Mouse (Mus musculus) thymus, postnatal 14 days (tissue): Measurements from ENCODE around the gene Pyroxd1.

Experiments
- DNase-seq: peaks from one replicate; pipeline ENCODE4 v3.0.0; 2021

The Pyroxd1 gene

DNA sequence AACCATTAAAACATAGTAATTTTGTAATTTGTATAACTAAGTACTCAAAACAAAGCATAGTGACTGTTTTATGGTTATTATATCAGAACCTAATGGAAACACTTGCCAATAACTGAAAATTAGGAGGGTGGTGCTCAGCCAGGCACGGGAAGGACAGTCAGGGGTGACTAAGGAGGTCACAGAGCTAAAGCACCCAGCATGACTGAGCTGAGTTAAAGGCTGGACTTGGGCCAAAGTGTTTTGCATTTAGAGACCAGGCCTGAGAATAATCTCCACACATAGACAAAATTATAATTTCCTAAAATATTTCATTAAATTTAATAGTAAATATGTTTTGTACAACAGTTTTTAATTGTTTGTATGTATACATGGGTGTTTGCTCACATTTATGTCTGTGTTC lies 31.6 kb downstream of the Pyroxd1 start:
- no peak for DNase-seq

DNA sequence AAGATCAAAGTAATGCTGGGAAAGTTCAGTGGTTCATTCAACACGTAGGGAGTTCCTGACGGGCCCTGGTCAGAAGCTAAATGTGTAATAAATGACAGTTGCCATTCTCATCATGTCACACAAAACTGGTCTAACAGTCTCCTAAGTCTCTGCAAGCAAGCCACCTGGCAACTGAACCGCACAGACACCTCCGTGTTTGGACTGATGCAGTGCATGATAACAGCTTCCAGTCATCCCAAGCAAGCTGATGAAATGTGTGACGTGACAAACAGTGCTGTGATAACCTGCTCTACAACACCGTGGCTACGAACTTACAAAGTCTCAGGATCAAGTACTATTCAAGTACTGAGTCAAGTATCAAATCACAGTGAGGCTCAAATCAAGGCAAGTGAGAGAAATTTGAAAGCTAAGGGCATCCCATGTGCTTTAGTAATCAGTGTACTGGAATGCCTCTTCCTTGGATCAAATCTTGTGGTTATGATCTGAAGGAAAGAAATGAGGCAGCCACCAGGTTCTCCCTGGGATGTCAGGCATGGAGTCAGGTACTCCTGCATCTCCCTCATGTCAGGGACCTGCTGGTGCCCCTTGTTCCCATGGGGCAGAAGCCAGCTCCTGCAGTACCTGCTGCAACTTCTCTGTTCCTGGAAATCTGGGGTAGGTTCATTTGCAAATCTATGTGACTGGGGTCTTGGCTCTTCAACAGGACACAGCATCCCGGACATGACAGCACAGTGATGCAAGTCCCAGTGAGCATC lies 33.3 kb downstream of the Pyroxd1 start:
- no peak for DNase-seq

DNA sequence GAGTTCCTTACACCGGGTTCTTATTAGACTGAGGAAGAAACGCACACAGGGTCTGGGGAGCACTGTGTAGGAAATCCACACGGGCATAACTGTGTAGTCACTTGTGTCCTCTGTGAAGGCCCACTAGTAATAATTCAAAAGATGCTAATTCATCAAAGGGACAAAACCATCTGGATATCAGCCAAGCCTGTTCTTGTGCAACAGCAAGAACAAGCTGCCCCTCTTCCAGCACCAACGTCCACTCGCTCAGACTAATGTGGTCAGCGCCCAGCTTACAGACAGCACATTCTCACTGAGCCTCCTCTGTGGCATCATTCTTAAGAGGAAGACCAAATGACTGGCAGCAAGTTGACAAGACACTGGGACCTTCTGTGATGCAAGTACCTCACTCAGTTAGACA lies 34.5 kb downstream of the Pyroxd1 start:
- no peak for DNase-seq

DNA sequence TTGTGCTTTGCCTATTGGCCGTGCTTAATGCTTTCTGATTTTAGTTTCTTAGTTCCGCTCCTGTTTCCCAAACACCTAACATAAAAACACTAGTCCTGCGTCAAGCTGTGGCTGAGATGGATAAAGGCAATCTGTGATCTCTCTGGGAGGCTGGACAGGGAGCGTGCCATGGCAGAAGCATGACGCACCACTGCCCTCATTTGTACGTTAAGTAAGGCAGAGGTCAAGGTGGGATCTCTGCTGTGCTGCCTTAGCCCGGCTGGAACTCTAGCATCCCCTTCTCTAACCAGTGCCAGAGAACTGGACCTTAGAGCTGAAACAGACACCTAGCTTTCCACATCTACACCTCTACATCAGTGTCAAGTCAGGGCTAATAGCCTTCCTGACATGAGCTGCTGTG lies 36.2 kb downstream of the Pyroxd1 start:
- no peak for DNase-seq

DNA sequence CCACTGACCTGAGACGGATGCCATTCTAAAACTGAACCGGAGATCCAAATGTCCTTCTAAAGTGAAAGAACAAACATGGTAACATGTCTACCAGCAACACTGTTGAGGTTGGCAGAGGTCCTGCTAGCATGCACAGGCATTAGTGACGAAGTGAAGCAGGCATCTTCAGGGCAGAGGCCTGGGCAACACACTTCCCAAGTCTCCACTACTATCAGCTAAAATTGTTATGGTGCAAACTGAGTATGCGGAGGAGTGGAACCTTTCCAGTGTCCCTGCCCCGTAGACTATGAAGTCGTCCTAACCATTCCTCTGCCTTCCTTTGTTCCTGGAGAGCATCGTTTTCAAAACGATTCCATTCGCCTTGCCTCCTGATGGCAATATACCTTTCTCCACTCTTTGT lies 39.1 kb downstream of the Pyroxd1 start:
- no peak for DNase-seq

DNA sequence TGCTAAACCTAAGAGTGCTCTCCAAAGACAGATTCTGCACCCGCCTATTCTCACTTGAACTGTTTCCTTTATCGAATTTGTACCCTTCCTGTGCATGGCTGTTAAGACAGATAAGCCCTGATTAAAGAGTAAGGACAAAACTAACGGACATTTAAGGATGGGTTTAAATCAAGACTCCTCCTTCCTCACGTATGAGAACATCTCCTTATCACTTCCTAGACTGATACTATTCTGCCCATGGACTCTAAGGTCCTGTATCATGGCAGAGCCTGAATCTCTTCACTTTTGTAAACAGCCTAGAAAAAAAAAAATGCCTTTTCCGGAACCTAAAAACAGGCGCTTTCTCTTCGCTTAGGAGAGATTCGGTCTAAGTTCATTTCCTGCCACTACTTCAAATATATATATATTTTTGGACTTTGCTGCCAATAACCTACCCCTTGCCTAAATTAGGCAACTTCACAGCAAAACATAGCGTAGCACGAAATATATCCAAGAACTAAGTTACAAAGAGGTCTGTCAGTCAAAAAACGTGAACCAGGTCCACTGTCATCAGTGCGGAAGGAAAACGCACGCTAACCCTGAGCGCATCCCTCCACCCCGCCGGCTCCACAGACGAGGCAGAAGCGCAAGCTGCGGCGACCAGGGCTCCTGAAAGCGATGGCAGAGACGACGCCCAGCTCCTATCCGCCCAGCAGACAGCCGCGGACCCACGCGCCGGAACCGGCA lies 41.0 kb downstream of the Pyroxd1 start:
- no peak for DNase-seq

DNA sequence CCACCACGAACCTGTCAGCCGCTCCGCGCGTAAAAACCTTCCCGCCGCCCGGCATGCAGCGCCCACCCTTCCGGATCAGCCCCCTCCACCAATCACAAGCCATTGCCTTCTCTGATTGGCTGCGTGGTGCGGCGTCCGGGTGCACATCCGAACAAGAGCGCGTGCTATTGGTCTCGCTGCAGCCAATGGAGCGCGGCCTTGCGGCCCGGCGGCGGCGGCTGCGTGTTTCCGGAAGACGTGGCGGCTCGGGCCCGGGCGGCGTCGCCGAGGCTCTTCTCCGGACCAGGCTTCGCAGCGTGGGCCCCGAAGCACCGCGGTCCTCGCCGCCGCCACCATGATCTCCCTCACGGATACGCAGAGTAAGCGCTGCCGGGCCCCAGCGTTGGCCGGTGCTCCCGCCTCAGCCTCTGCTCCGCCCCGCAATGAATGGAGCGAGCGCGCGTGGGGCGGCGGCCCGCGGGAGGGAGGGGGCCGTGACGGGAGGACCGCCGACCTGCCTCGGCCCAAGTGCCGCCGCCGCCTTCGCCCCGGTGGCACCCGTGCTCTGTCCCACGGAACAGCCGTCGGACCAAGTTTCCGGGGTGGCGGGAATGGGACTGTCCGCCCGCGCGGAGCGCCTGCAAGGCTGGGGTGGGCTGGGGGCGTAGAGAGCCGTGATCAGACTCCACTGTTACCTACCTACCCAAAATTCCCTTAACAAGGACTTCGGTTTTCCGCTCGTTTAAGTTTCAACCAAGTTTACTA lies 41.7 kb downstream of the Pyroxd1 start, which contains the start of the genes Recql and Golt1b:
Gene Recql, minus strand, starts transcription at position 77 of the 744 bp plus-strand sequence.
Gene Golt1b, plus strand, starts transcription at position 211 of the 744 bp plus-strand sequence.
- DNase-seq: peak; percentile 97

DNA sequence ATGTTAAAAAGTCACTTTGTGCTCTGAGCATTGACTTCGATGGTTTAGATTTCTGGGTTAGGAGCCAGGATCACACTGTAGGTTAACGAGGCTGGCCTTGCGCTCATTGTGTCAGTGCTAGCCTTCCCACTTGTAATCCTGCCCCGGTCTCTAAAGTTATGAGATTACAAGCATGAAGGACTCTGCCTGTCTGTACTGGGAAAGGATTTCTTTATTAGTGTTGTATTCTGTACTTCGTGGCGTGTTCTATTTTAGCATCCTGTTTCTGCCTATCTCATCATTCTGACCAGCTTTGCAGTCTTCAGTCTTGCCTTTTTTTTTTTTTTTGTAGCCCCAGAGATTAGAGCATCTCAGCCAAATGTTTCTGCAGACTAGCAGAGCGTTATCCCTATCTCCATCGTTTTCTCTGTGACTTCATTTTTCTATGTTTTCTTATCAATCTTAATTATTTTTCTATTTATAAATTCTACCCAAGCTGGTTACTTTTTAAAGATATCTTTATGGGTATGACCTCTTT lies 42.4 kb downstream of the Pyroxd1 start:
- no peak for DNase-seq

DNA sequence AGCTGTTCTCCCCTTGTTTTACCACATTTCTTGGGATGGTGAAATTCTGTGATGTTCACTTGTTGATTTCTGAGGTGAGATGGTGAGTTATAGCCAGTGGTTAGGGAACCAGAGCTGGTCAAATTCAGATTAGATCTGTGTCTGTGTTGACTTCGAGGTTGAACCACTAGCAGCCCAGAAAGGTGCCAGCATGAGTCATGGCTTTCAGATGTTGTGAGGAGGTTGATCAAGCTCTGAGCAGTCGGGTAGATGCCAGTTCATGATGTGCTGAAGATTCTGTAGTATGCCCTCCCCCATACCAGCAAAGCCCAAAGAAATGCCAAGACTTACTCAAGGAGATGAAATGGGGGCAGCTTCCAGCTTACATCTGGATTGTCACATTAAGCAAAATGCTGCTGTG lies 43.6 kb downstream of the Pyroxd1 start:
- no peak for DNase-seq

DNA sequence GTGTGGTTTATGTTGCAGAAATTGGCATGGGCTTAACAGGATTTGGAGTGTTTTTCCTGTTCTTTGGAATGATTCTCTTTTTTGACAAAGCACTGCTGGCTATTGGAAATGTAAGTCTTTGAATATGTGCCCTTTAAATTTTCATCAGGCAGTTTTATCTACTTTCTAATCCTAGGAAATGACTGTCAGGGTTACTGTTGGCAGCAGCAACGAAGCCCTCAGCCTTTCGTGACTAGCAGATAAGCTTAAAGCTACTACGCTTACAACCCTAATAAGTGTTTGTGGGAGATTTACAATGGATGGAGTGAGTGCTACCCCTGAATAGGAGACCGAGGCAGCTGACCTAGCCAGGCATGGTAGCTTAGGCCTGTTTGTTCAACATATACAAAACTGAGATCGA lies 46.9 kb downstream of the Pyroxd1 start:
- no peak for DNase-seq

DNA sequence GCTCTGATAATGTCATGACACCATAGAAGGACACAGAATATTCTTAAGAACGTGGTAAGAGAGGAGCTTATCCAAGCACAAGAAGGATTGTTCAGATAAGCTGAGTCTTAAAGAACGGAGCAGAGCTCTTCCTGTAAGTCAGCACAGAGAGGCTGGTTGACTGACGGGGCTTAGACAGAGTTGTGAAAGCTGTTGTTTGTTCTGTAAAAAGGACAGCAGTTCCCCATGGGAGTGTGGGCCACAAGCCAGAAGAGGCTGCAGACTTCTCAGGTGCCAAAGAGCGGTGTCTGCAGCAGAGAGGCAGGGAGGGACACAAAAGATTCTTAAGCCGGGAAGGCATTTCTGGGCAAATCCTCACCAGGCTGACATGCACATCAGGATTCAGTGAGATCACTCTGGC lies 49.2 kb downstream of the Pyroxd1 start:
- no peak for DNase-seq

DNA sequence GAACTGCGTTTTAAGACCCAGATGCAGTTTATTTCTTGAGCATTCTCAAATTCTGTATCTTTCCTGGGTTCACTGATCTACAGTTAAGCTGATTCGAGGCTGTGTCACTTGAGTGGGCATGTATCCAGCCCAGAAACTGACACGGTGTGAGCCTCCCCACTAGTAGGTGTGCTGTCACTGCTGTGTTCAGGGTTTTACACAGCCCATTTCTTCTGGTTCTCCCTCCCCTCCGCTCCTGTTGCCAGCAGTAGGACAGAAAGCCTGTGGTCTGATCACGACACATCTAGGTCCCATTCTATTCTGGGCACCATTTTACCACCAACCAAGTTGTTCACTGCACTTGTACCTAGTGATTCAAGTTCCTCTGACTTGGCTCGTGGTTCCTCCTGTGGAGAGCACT lies 50.3 kb downstream of the Pyroxd1 start:
- no peak for DNase-seq

DNA sequence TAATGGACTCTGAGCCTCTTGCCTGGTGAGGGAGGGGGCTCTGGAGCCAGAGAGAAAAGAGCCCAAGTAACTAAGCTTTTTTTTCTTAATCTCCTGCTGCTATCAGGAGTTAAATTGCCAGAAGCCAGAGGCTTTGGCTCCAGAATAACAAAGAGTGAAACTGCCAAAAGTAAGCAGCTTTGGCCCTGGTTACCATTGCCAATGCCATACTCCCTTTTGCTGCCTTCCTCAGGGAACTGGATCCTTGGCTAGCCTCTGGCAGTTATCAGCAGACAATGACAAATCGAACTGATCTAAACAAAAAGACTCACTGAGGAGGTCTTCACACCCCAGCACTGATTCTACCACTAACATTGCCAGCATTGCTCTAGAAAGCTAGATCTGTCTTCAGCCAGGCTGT lies 65.7 kb downstream of the Pyroxd1 start:
- DNase-seq: no peak
